Mouse (Mus musculus): ENCODE measurements at regions not wholly inside any gene's neighbourhood (a gene's known extent, or its start where the extent isn't known, plus 50 kb on each side); places are given as distances from the start of the nearest gene placed in this dataset.
A peak's percentile ranks its signal among the peaks of the same experiment; 100 is the strongest.

- H3K4me3 ChIP-seq (replicated peaks in 1 of 3; ENCODE audit: low read depth in 2 of 3, low read length in 2 of 3, poor library complexity in 1 of 3) = no peak overlapping the region
- dilution Hi-C loops (cut with MboI; ENCODE audit: extremely low pct_ligation_motif_present, extremely low pct_unique_long_range_greater_than_20kb, low sequenced_read_pairs) = no loop called here
- H3K4me2 ChIP-seq (ENCODE audit: insufficient read depth, low read depth, poor library complexity, severe bottlenecking) = no peak overlapping the region
- no peak for TF ChIP-seq CHD2 (IDR thresholded peaks at IDR 0.05; ENCODE audit: low read length)
- TF ChIP-seq MYC (IDR thresholded peaks at IDR 0.05; ENCODE audit: low read depth, low read length) = no peak
- TF ChIP-seq RCOR1 (conservative IDR thresholded peaks at IDR 0.05; ENCODE audit: low read depth, low read length) = no peak
- no peak for TF ChIP-seq TCF12 (IDR thresholded peaks at IDR 0.05; ENCODE audit: low read depth, low read length)
- TF ChIP-seq UBTF (IDR thresholded peaks at IDR 0.05; ENCODE audit: low read depth, low read length) = no peak
- TF ChIP-seq CHD1 (IDR thresholded peaks at IDR 0.05; ENCODE audit: low read depth, low read length) = no peak
- TF ChIP-seq MAZ (IDR thresholded peaks at IDR 0.05; ENCODE audit: low read depth, low read length) = no peak
- no peak for TF ChIP-seq ZNF384 (IDR thresholded peaks at IDR 0.05; ENCODE audit: low read depth, low read length)
- no peak for TF ChIP-seq USF2 (conservative IDR thresholded peaks at IDR 0.05; ENCODE audit: low read depth, low read length)
- no peak for TF ChIP-seq NELFE (IDR thresholded peaks at IDR 0.05; ENCODE audit: low read depth, low read length)
- no peak for TF ChIP-seq SMC3 (IDR thresholded peaks at IDR 0.05; ENCODE audit: low read depth, low read length)
- no peak for TF ChIP-seq GABPA (IDR thresholded peaks at IDR 0.05; ENCODE audit: insufficient replicate concordance, low read depth, low read length)
- TF ChIP-seq E2F4 (IDR thresholded peaks at IDR 0.05; ENCODE audit: insufficient replicate concordance, low read depth, low read length) = no peak
- no peak for TF ChIP-seq ETS1 (conservative IDR thresholded peaks at IDR 0.05; ENCODE audit: low read depth, low read length)
- TF ChIP-seq EP300 (IDR thresholded peaks at IDR 0.05; ENCODE audit: low read length) = no peak
- no peaks in the 10 kb centered on the region for H3K27me3 ChIP-seq (replicated peaks)
- in situ Hi-C loops (cut with MboI; ENCODE audit: low pct_ligation_motif_present, low pct_unique_long_range_greater_than_20kb, low sequenced_read_pairs) = no loop called here
- no peaks in the 10 kb centered on the region for H3K36me3 ChIP-seq (replicated peaks in 1 of 2; ENCODE audit: control insufficient read depth in 1 of 2, insufficient read depth in 1 of 2, low read length in 1 of 2)
- H3K27ac ChIP-seq (ENCODE audit: insufficient read depth, low read depth) = no peak overlapping the region
- H3K9ac ChIP-seq (ENCODE audit: insufficient read depth, low read depth) = no peak overlapping the region
- H3K9me3 ChIP-seq (replicated peaks; ENCODE audit: low read length) = no peaks in the 10 kb centered on the region
- no peaks in the 10 kb centered on the region for H3K4me1 ChIP-seq (ENCODE audit: control insufficient read depth in 1 of 2, insufficient read depth in 2 of 2)
- H3K79me2 ChIP-seq (replicated peaks; ENCODE audit: control insufficient read depth, extremely low read depth, insufficient read depth, poor library complexity, severe bottlenecking) = no peaks in the 10 kb centered on the region
- DNase-seq (ENCODE audit: extremely low read depth) = no peak
Measured at GRCm38 (mm10) chr12:68862991-68863356, 296.0 kb downstream of the Rps29 start.

- no peaks in the 10 kb centered on the region for H3K4me1 ChIP-seq (ENCODE audit: control insufficient read depth in 1 of 2, insufficient read depth in 2 of 2)
- no peaks in the 10 kb centered on the region for H3K9me3 ChIP-seq (replicated peaks; ENCODE audit: low read length)
- dilution Hi-C loops (cut with MboI; ENCODE audit: extremely low pct_ligation_motif_present, extremely low pct_unique_long_range_greater_than_20kb, low sequenced_read_pairs) = no loop called here
- H3K36me3 ChIP-seq (replicated peaks in 1 of 2; ENCODE audit: control insufficient read depth in 1 of 2, insufficient read depth in 1 of 2, low read length in 1 of 2) = no peaks in the 10 kb centered on the region
- no peak overlapping the region for H3K27ac ChIP-seq (ENCODE audit: insufficient read depth, low read depth)
- DNase-seq (ENCODE audit: extremely low read depth) = peak; percentile 67
- in situ Hi-C loops (cut with MboI; ENCODE audit: low pct_ligation_motif_present, low pct_unique_long_range_greater_than_20kb, low sequenced_read_pairs) = no loop called here
- no peak overlapping the region for H3K9ac ChIP-seq (ENCODE audit: insufficient read depth, low read depth)
- H3K79me2 ChIP-seq (replicated peaks; ENCODE audit: control insufficient read depth, extremely low read depth, insufficient read depth, poor library complexity, severe bottlenecking) = no peaks in the 10 kb centered on the region
- H3K4me3 ChIP-seq (replicated peaks in 1 of 3; ENCODE audit: low read depth in 2 of 3, low read length in 2 of 3, poor library complexity in 1 of 3) = no peak overlapping the region
- TF ChIP-seq POLR2AphosphoS2 (IDR thresholded peaks at IDR 0.05; ENCODE audit: low read depth, low read length) = no peak
- TF ChIP-seq MYC (IDR thresholded peaks at IDR 0.05; ENCODE audit: low read depth, low read length) = no peak
- TF ChIP-seq RCOR1 (conservative IDR thresholded peaks at IDR 0.05; ENCODE audit: low read depth, low read length) = no peak
- TF ChIP-seq KAT2A (IDR thresholded peaks at IDR 0.05; ENCODE audit: insufficient replicate concordance, low read length) = no peak
- TF ChIP-seq MAX (IDR thresholded peaks at IDR 0.05; ENCODE audit: low read length) = no peak
- no peak for TF ChIP-seq IRF4 (IDR thresholded peaks at IDR 0.05; ENCODE audit: low read depth, low read length)
- no peak for TF ChIP-seq EP300 (IDR thresholded peaks at IDR 0.05; ENCODE audit: low read length)
- no peak for TF ChIP-seq POLR2A (IDR thresholded peaks at IDR 0.05; ENCODE audit: low read depth, low read length)
- TF ChIP-seq TBP (conservative IDR thresholded peaks at IDR 0.05; ENCODE audit: low read depth, low read length) = no peak
- no peak for TF ChIP-seq ELF1 (IDR thresholded peaks at IDR 0.05; ENCODE audit: low read depth, low read length)
- no peak for TF ChIP-seq GABPA (IDR thresholded peaks at IDR 0.05; ENCODE audit: insufficient replicate concordance, low read depth, low read length)
- TF ChIP-seq RAD21 (IDR thresholded peaks at IDR 0.05; ENCODE audit: low read depth, low read length) = peak; percentile 87
- peak; percentile 57 to 73; a peak in 3 of 4 replicates for TF ChIP-seq CTCF (conservative IDR thresholded peaks at IDR 0.05 in 1 of 2, IDR thresholded peaks at IDR 0.05 in 1 of 2; ENCODE audit: low read depth in 2 of 2, low read length in 2 of 2)
- TF ChIP-seq MAFK (IDR thresholded peaks at IDR 0.05; ENCODE audit: insufficient replicate concordance, low read length) = no peak
- no peak for TF ChIP-seq SIN3A (IDR thresholded peaks at IDR 0.05; ENCODE audit: low read length)
- no peak for TF ChIP-seq PAX5 (IDR thresholded peaks at IDR 0.05; ENCODE audit: low read length)
- no peak for TF ChIP-seq NELFE (IDR thresholded peaks at IDR 0.05; ENCODE audit: low read depth, low read length)
- TF ChIP-seq HCFC1 (IDR thresholded peaks at IDR 0.05; ENCODE audit: low read depth, low read length) = no peak
- TF ChIP-seq UBTF (IDR thresholded peaks at IDR 0.05; ENCODE audit: low read depth, low read length) = no peak
- TF ChIP-seq ETS1 (conservative IDR thresholded peaks at IDR 0.05; ENCODE audit: low read depth, low read length) = no peak
- TF ChIP-seq MXI1 (IDR thresholded peaks at IDR 0.05; ENCODE audit: low read depth, low read length) = no peak
- TF ChIP-seq CHD1 (IDR thresholded peaks at IDR 0.05; ENCODE audit: low read depth, low read length) = no peak
- peak; percentile 68 for TF ChIP-seq SMC3 (IDR thresholded peaks at IDR 0.05; ENCODE audit: low read depth, low read length)
- no peak for TF ChIP-seq JUN (IDR thresholded peaks at IDR 0.05; ENCODE audit: insufficient read depth, low read depth, low read length)
- TF ChIP-seq NRF1 (IDR thresholded peaks at IDR 0.05; ENCODE audit: low read depth, low read length) = no peak
- peak; percentile 33; the same call in 1 of the 2 replicates for TF ChIP-seq ZNF384 (IDR thresholded peaks at IDR 0.05; ENCODE audit: low read depth, low read length)
- no peaks in the 10 kb centered on the region for H3K27me3 ChIP-seq (replicated peaks)
- H3K4me2 ChIP-seq (ENCODE audit: insufficient read depth, low read depth, poor library complexity, severe bottlenecking) = no peak overlapping the region
Measured at GRCm38 (mm10) chr12:68862313-68862990, 296.5 kb downstream of the Rps29 start.
